Mouse (Mus musculus) liver, postnatal 0 days (tissue): ENCODE results near the gene Cd300lb. TPM values are rescaled to one million over a fixed set of nuclear protein-coding genes. Genes with fewer than 3 reads are reported as not detected.

Source experiments
- ATAC-seq: fragments of 200-750 bp; cut with Nextera tagmentation; 2 replicates; pipeline ENCODE4 v1.8.0; 2017; ENCODE audit warnings: mild to moderate bottlenecking, moderate library complexity
- DNase-seq: peaks from one replicate; pipeline ENCODE4 v3.0.0-alpha.2; 2016
- H3K27ac ChIP-seq: fragments of 300-500 bp; sonication (generic); 2 replicates; pipeline ENCODE4 v1.5.1; 2014; ENCODE audit warnings: antibody characterized with exemption, moderate library complexity, mild to moderate bottlenecking, low read depth
- H3K27me3 ChIP-seq: fragments of 300-500 bp; sonication (generic); 2 replicates; pipeline ENCODE4 v1.6.1; 2014; ENCODE audit warnings: low read length, control low read depth, mixed read lengths; ENCODE audit not compliant: insufficient read depth
- H3K36me3 ChIP-seq: fragments of 300-500 bp; sonication (generic); replicated peaks from 2 replicates; pipeline ENCODE4 v1.6.1; 2014; ENCODE audit warnings: mild to moderate bottlenecking, control low read depth, low read length, moderate library complexity, mixed read lengths; ENCODE audit not compliant: insufficient read depth
- H3K4me1 ChIP-seq: fragments of 300-500 bp; sonication (generic); 2 replicates; pipeline ENCODE4 v1.6.1; 2014; ENCODE audit warnings: antibody characterized with exemption, mild to moderate bottlenecking, control low read depth; ENCODE audit not compliant: insufficient read depth
- H3K4me2 ChIP-seq: fragments of 300-500 bp; sonication (generic); 2 replicates; pipeline ENCODE4 v1.6.1; 2014; ENCODE audit warnings: low read depth, mild to moderate bottlenecking, low read length, moderate library complexity, mixed read lengths
- H3K4me3 ChIP-seq: fragments of 300-500 bp; sonication (generic); 2 replicates; pipeline ENCODE4 v1.5.1; 2014; ENCODE audit warnings: low read depth, low read length
- H3K9ac ChIP-seq: fragments of 300-500 bp; sonication (generic); replicated peaks from 2 replicates; pipeline ENCODE4 v1.6.1; 2014; ENCODE audit warnings: mild to moderate bottlenecking, moderate library complexity
- H3K9me3 ChIP-seq: fragments of 300-500 bp; sonication (generic); 2 replicates; pipeline ENCODE4 v1.6.1; 2016; ENCODE audit warnings: mild to moderate bottlenecking, control low read depth, low read length, mixed read lengths
- CTCF ChIP-seq: sonication (generic); IDR thresholded peaks from 2 replicates; pipeline ENCODE4 v1.5.1; 2016; ENCODE audit warnings: antibody characterized with exemption, low read depth
- EP300 ChIP-seq: IDR thresholded peaks from 2 replicates; pipeline ENCODE4 v1.6.1; 2016; ENCODE audit warnings: antibody characterized with exemption, low read depth, mild to moderate bottlenecking
- WGBS: fragments of 180-500 bp; shearing (Covaris S2); extraction: QIAGEN DNeasy Blood & Tissue Kit; methylation state at CpG from one replicate; pipeline ENCODE4 v1.1.7; 2014; ENCODE audit not compliant: insufficient replicate concordance; 5-methylcytosine and 5-hydroxymethylcytosine counted together
- polyA plus RNA-seq: library from polyadenylated mRNA; unstranded; fragments of >200 nt; fragmentation: Nextera tagmentation; extraction: Ambion mirVana; gene quantifications from 2 replicates; pipeline ENCODE4 v1.2.1, GENCODE M21; 2015

Gene Cd300lb
- polyA plus RNA-seq, 1 experiment from 2014 or later = 2.5 TPM

- 58% methylated on average over 3 of the region's 3 CpGs for WGBS
- H3K4me1 ChIP-seq = no peaks in the 10 kb centered on the region
- DNase-seq = no peak
Measured at GRCm38 (mm10) chr11:114896085-114896484, 38.1 kb downstream of the Cd300lb start.

DNA sequence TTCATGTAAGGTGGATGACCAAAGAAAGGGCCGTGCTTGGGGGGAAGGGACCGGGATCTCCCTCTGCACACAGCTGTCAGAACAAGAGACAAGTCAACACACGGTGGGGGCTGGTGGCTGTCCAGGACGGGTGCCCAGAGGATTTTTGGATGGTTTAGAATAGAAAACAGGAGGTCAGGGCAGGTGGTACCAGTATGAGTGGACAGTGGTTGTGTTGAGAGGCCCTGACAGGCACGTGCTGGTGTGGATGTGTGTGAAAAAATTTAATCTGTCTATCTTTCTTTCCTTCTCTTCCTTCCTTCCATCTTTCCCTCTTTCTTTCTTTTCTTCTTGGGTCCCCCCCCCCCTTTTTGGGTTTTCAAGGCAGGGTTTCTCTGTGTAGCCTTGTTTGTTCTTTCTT is 43.6 kb downstream of the Cd300lb start:
- no peak for DNase-seq
- Histone ChIP-seq H3K27me3 (no peaks in the 10 kb centered on the region), H3K4me2 (peak overlapping the region; percentile 47), H3K9ac (peak overlapping the region; percentile 46), H3K27ac (peak overlapping the region; percentile 41; the same call in 1 of the 2 replicates), H3K9me3 (no peaks in the 10 kb centered on the region), H3K4me1 (0 out of 2 replicates have a peak, but pooled peaks cover 4% of the 10 kb centered on the region), H3K36me3 (no peaks in the 10 kb centered on the region), H3K4me3 (peak overlapping the region; percentile 36)
- 19% methylated on average over 5 of the region's 5 CpGs for WGBS
- TF ChIP-seq CTCF = no peak
- no peak for TF ChIP-seq EP300
- ATAC-seq = peak; percentile 27

More at GRCm38 (mm10) chr11:114896085-114896484, 38.1 kb downstream of the Cd300lb start:
- Histone ChIP-seq H3K9me3 (no peaks in the 10 kb centered on the region), H3K36me3 (no peaks in the 10 kb centered on the region), H3K27me3 (no peaks in the 10 kb centered on the region), H3K9ac (no peak overlapping the region), H3K4me3 (no peak overlapping the region), H3K4me2 (no peak overlapping the region), H3K27ac (no peak overlapping the region)
- TF ChIP-seq EP300 (peak; percentile 29; the same call in 1 of the 2 replicates), CTCF (no peak)
- ATAC-seq = peak; percentile 77

GRCm38 (mm10) chr11:114889991-114890518 is 44.1 kb downstream of the Cd300lb start, which contains the start of gene Cd300a:
Gene Cd300a, plus strand, starts transcription at chr11:114890041.
- ATAC-seq = peak; percentile 61
- Histone ChIP-seq H3K9me3 (no peaks in the 10 kb centered on the region), H3K9ac (peak within 1 kb of the TSS; percentile 46), H3K4me1 (peaks cover 6% of the 10 kb centered on the region; the same call in 1 of the 2 replicates), H3K36me3 (no peaks in the 10 kb centered on the region), H3K27me3 (no peaks in the 10 kb centered on the region), H3K27ac (peak within 1 kb of the TSS; percentile 41), H3K4me2 (peak within 1 kb of the TSS; percentile 47), H3K4me3 (peak within 1 kb of the TSS; percentile 36)
- no peak for TF ChIP-seq EP300
- no peak for TF ChIP-seq CTCF
- DNase-seq = no peak
- WGBS = 19% methylated on average over 18 of the region's 18 CpGs

DNA sequence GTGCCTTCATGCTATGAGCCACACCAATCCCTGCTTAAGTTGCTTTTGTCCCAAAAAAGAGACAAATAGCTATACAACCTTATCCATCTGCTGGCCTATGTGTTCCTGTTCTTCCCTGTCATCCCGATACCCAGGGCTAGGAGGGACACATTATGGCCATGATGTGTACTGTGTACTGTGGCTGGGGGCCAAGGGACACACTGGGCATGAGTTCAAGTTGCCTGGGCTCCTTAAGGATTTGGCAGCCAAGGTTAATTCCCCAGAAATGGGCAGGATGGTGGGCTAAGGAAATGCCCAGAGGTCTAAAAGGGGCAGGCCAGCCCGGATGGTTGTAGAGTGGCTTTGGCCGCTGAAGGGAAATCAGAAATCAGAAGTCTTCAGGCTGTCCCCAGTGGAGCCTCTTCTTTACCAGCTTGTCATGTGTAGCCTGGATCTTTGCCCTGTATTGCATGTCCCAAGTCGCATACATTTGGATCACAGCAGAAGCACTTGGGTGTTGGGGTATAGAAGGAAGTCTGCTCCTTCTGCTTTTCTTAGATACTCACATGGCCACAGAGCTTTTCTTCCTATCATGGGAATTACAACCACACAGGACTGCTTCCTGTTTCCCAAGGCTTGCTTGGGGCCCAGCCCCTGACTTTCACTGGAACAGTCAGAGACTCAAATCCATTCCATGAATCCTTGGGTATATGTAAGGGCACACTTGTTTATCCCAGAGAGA is 49.6 kb downstream of the Cd300lb start:
- DNase-seq (no peak), ATAC-seq (0 out of 2 replicates have a peak, but pooled peaks have one; percentile 25)
- Histone ChIP-seq H3K4me2 (no peak overlapping the region), H3K27me3 (no peaks in the 10 kb centered on the region), H3K4me1 (peaks cover 15% of the 10 kb centered on the region), H3K9ac (no peak overlapping the region), H3K27ac (peak overlapping the region; percentile 39; the same call in 1 of the 2 replicates), H3K9me3 (no peaks in the 10 kb centered on the region), H3K4me3 (no peak overlapping the region), H3K36me3 (no peaks in the 10 kb centered on the region)
- 52% methylated on average over 4 of the region's 4 CpGs for WGBS
- TF ChIP-seq CTCF (no peak), EP300 (no peak)

GRCm38 (mm10) chr11:114883251-114883789 is 50.9 kb downstream of the Cd300lb start:
- no peaks in the 10 kb centered on the region for H3K36me3 ChIP-seq
- DNase-seq (no peak), ATAC-seq (no peak)
- TF ChIP-seq EP300 (no peak), CTCF (no peak)
- H3K27me3 ChIP-seq = no peaks in the 10 kb centered on the region
- H3K4me1 ChIP-seq = peaks cover 18% of the 10 kb centered on the region
- WGBS = 81% methylated on average over 4 of the region's 4 CpGs
- no peak overlapping the region for H3K4me3 ChIP-seq
- H3K9ac ChIP-seq = no peak overlapping the region
- no peaks in the 10 kb centered on the region for H3K9me3 ChIP-seq
- peak overlapping the region; percentile 22; the same call in 1 of the 2 replicates for H3K27ac ChIP-seq
- no peak overlapping the region for H3K4me2 ChIP-seq

DNA sequence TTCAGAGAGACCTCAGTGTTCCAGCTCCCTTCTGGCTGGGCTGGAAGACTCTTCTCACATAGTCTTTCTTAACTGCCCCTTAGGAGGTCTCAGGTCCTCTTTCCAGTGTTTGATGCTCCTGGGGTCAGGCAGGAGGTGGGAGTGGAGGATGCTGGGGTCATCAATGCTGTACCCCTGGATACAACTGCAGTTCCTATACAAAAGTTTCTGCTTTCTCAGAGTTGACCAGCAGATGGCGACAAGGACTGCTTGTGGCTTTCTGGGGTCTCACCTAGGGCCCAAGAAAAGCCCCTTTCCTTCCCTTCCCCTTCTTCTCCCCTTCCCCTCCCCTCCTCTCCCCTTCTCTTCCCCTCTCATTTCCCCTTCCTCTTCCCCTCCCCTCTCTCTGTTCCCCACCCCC is 53.6 kb downstream of the Cd300lb start:
- Histone ChIP-seq H3K4me2 (no peak overlapping the region), H3K4me3 (no peak overlapping the region), H3K27me3 (no peaks in the 10 kb centered on the region), H3K27ac (peak overlapping the region; percentile 37; the same call in 1 of the 2 replicates), H3K4me1 (peaks cover 28% of the 10 kb centered on the region), H3K36me3 (no peaks in the 10 kb centered on the region), H3K9ac (no peak overlapping the region), H3K9me3 (no peaks in the 10 kb centered on the region)
- DNase-seq (peak; percentile 58), ATAC-seq (no peak)
- WGBS = 0% methylated on average over 1 of the region's 1 CpGs
- TF ChIP-seq EP300 (no peak), CTCF (peak; percentile 73)
